Mouse (Mus musculus) lung, postnatal 0 days (tissue): ENCODE measurements around the gene Frmd4a.

ENCODE experiments used
- CTCF ChIP-seq: IDR thresholded peaks from 2 replicates; pipeline ENCODE4 v1.5.1; 2016; ENCODE audit warnings: antibody characterized with exemption, mild to moderate bottlenecking
- EP300 ChIP-seq: IDR thresholded peaks from 2 replicates; pipeline ENCODE4 v1.6.1; 2016; ENCODE audit warnings: antibody characterized with exemption, mild to moderate bottlenecking, control low read depth

DNA sequence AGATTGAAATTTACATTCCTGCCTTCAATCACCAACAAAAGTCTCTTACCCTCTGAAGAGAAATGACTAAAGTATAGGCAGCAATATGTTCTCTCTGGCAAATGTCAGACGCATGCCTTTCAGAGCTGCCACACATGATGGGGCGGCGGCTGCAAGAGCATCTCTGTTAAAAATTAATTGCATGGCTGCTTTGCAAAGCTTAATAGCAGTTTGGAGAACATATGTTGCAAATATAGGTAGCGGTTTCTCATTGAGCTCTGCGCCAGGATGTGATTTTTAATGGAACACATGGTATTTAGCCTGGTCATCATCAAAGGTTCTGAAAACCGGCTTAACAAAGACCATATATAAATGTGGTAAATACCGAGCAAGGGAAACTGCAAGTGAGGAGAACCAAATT lies 7.4 kb downstream of the Frmd4a start:
- TF ChIP-seq CTCF (no peak), EP300 (no peak)
